Mouse (Mus musculus) retina, postnatal 7 days (tissue): ENCODE data around the gene Zbtb16.
A peak's percentile ranks its signal among the peaks of the same experiment; 100 is the strongest.

Source experiments
- DNase-seq: peaks from one replicate; pipeline ENCODE4 v3.0.0-alpha.2; 2012; ENCODE audit warnings: low read depth, low spot score

The Zbtb16 gene

DNA sequence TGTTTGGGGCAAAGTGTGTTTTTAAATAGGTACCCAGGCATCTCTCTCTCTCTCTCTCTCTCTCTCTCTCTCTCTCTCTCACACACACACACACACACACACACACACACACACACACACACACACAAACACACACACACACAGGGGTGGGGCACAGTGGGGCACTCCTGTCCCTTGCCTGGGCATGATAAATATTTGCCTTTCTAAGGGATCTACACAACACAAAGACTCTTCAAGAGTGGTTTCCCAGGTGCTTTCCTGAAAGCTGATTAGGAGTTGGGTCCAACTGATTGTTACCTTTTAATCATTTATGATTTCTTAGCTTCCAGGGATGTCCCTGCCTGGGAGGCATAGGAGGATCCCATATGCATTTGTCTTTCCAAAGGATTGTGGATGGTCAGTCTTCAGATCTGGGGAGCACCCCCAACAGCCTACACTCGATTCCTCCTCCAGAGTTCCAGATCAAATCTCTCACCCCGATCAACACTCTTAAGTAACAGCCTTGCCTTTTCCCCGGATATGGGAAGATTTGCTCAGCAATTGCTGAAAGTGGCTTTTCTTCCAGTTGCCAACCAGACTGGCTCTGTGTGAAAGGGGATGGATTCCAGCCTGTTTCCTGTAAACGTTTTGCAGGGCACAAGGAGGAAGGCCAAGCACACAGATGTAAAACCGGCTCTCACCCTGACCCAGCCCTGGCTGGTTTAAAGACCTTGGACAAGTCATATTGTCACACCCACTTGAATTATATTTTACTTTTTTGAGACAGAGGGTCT is 90.5 kb downstream of the Zbtb16 start:
- no peak for DNase-seq

GRCm38 (mm10) chr9:48744916-48745315 is 91.1 kb downstream of the Zbtb16 start:
- no peak for DNase-seq

DNA sequence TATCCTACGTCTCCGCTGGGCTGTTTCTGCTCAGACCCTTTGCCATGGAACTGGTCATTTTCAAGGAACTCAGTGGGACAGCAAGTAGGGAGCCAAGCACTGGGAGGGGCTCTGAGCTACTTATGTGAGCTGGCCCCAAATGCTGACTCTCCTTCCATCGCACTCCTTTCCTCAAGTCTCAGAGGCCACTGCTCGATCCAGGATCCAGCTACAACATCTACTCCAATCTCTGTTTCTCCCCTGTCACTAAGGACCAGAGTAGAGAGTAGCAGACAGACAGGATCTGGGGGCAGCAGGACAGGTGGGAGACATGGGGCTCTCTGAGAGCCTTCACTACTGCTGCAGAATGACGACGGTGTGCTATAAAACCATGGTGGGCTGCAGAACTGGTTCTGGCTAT is 91.6 kb downstream of the Zbtb16 start:
- no peak for DNase-seq

DNA sequence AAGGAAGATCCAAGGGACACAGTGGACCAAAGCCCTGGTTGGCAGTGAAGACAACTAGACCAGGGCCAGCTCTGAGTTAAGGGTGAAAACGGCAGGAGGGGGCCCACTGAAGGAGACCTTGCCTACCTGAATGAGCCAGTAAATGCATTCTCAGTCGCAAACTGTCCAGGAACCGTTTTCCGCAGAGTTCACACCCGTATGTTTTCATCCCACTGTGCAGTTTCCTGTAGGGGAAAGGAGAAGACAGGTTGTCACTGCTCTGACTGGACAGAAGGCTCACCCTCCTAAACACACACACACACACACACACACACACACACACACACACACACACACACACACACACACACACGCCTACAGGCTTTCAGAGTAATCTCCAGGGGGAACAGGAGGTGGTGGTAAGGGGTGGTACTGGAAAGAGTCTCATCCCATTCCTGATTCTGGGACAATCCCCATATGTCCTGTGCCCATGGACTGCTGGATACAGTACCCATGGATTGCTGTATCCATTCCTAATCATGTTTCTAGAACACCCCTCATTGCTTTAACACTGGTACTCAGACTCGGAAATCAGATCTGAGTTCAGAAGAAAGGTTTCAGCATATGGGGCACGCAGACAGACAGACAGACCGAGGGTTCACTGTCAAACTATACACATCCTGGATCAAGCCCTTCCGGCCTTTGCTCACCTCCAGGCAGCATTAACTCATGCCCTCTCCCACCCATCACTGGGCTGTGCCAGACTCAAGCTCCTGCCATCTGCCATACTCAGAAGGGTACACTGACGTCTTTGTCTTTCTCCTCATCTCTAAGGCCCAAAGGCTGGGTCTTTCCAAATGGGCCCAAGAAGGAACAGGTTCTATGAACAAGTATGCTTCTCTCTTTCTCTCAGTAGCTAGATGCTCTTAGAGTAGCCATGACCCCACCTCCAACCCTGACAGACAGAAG is 92.4 kb downstream of the Zbtb16 start:
- DNase-seq = no peak

DNA sequence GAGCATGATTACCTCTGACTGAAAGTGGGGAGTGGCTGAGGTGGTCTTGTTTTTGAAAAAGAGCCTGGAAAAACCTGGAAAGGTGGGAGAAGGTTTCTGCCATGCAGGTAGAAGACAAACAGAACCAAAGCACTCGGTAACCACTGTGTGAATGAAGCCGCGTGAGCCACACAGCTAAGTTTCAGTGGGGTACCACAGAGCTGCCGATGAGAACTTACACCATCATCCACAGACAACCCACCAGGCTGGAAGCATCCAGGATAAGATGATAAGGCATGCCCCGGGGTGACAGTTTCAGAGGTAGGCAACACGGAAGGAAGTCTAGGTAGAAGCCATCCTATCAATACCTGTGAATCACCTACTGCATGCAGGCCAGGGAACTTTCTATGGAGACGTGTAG is 93.9 kb downstream of the Zbtb16 start:
- DNase-seq = no peak

DNA sequence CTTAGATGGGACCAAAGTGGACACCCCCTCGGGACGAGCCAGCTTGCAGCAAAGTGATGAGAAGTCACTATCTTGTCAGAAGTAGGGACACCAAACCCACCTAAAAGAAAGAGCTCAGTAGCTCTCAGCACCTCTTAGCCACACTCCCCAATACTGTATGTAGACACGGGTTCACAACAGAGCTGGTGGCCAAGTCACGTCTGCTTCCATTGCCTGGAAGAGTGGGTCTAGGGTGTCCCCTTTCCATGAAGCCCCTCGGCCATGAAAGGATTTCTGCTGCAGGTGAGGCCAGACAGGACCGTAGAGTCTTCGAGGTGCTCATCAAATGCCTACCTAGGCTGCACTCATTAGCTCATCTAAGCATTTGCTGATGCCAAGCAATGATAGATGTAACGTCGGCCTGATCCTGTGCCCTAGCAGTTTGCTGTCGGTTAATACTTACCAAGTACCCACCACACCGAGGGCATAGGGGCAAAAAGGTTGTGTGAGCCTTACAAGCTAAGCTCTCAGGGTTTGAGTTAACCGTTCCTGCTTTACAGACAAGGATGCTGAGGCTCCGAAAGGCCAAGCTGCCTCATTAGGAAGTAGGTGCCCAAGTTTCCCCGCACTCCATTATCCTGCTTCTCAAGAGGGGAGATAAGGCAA is 94.5 kb downstream of the Zbtb16 start:
- no peak for DNase-seq

GRCm38 (mm10) chr9:48740732-48741255 is 95.2 kb downstream of the Zbtb16 start:
- DNase-seq = no peak

GRCm38 (mm10) chr9:48740098-48740505 is 95.9 kb downstream of the Zbtb16 start:
- DNase-seq = peak; percentile 85

DNA sequence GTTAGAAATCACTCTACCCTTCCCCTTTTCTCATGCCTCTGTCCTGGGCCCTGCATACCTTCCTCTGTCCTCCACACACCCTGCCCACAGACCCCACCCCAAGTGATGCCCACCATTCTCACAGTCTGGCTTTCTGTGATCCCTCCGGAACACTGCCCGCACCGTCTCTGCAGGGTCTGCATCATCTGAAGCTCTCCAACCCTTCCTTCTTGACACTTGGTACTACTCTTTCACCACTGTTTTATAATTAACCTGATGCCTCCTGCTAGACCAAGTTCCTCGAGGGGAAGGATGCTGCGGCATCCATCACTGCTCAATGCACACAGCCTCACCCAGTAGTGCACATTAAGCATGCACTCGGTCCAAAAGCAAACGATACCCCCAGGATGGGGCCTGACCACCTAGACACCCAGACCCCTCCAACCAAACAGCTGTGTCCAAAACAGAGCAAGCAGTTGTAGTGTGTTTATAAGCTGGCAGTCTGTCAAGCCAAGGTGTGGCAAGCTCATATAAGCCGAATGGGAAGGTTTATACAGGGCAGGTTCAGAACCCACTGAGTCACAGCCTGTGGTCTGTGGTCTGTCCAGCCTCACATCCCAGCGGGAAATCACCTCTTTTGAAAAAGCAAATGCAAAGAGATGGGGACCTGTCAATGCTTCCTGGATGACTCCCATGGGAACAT is 97.1 kb downstream of the Zbtb16 start:
- no peak for DNase-seq

- DNase-seq = no peak
Observed at GRCm38 (mm10) chr9:48737911-48738310, 98.1 kb downstream of the Zbtb16 start.

DNA sequence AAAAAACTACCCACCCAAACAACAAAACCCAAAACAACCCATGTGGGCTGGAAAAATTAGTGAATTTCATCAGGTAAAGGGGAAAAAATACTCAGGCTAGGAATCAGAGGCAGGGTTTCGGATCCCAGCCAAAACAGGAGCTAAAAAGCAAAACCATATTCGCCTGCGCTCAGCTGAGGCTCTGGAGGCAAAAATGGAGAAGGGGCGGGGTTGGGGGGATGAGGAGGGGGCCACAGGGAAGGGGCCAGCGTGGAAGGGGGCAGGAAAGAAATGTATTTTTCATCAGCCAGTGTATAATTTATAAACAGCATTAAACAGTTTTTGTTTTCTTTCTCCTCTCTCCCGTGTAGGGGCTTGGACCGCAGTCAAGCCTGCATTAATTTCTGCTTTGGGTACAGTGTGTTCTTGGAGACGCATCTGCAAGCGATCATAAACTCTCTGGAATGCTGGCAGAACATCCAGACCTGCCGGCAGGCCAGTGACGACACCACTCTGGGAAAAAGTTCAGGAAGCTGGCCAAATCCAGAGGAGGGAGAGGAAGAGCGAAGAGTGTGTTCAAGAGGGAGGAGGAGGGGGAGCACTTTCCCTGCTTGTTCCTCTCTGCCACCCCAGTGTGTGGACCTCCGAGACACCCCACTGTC is 98.7 kb downstream of the Zbtb16 start:
- DNase-seq = no peak

DNA sequence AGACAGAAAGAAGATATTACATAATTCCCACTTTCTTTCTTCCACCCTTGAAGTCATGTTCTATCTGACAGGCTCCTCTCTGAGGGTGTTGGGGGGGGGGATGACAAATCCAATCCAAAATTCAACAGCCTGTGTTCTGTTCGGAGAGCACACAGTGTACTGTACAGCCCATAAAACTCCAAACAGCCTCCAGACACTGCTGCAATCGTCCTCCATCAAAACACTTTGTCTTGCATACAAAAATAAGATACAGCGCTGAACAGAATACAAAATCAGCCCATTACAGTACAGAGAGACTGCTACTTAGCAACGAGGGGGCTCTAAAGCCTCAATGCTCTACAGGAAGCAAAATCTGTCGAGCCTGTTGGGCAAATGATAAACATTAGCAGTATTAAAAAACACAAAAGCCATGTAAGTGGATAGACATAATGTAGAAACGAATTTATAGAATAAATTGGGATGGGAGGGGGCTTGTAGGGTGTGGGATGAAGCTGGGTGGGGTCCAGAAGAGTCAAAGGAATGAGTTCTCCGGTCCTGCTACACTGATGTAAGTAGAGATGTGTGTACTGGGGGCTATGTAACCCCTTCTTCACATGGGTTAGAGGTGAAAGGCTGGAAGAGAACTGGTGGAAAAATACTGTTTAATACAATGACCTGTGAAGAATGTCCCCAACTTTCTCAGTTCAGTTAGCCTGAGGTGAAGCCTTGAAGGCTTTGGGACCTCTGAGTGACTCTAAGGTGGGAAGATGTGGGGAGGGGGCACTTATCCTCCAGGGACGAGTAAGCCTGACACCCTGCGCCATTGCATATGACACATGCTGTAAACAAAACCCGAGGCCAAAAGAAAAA is 99.4 kb downstream of the Zbtb16 start:
- no peak for DNase-seq

DNA sequence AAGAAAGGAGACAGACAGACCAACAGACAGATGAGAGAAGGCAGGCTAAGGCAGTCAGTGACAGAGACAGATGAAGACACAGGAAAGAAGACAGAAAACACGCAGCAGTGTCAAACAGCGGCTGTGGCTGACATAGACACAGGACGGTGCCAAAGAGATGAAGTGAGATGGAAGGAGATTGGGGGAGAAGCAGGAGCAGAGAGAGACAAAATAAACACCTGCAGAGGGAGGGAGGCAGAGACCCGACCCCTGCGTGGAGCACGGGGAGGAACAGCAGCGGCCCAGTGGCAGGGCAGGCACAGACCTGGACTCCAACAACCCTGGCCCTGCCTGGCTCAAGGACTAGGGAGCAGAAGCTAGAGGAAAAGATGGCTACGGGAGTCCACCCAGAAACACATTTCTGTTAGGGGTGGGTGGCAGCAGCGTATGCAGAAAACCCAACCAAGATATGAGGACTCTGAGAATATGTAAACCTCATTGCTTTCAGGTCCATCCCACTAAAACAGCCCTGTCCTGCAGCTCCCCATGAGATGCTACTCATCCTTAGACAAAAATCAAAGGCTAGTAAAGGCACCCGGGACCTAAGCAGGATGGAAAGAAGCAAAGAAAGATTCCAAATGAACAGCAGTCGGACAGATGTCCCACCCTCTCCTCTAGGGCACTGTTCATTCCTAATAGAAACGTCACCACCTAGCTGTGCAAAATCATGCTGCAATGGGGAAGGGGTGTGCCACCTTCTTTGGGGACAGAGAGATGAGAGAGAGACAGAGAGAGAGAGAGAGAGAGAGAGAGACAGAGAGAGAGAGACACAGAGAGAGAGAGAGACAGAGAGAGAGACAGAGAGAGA is 100.3 kb downstream of the Zbtb16 start:
- DNase-seq = no peak

DNA sequence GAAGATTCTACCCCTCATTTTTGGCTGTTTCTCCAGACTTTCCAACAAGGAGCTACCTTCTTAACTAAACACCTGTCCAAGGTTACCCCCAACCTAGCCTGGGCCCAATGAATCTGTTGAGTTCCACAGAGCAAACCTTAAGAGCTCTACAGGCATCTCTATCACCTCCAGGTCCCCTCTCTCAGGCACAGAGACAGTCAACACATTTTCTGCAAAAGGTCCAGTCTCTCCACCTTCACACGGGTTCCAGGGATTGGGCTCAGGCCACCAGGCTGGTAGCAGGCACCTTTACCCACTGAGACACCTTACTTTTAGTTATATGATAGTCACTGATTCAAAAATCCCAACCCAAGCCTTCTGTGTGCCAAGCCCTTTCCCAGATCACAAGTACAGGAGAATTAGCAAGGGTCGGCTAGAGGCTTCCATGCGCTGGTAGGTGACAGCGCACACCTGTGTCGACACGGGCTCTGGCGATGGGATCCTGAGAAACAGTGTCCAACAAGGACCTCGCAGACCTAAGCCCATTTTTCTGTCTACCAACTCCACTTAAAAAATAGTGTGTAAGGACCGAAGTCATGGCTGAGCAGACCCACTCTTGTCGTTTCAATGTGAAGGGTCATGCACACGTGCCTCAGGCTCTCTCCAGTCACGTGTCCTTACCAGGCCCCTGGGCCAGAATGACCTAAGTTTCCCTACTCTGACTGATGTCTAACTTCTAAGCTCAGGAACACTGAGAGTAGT is 101.1 kb downstream of the Zbtb16 start:
- DNase-seq = no peak

GRCm38 (mm10) chr9:48733817-48734544 is 102.0 kb downstream of the Zbtb16 start:
- no peak for DNase-seq

GRCm38 (mm10) chr9:48733083-48733482 is 102.9 kb downstream of the Zbtb16 start:
- DNase-seq = no peak

- DNase-seq = no peak
Observed at GRCm38 (mm10) chr9:48731651-48732536, 104.1 kb downstream of the Zbtb16 start.
